Mouse (Mus musculus) gastrocnemius, postnatal 14 days (tissue): ENCODE results near the gene Lrch3. TPM values are rescaled to one million over a fixed set of nuclear protein-coding genes. Genes with fewer than 3 reads are reported as not detected.

Experiments
- DNase-seq: peaks from one replicate; pipeline ENCODE4 v3.0.0; 2021; ENCODE audit warnings: mixed read lengths
- intact Hi-C: fragments of 180-260 bp; cut with DNase I; formaldehyde crosslinking; loops from one replicate; pipeline ENCODE4 v1.15.1; 2025; ENCODE audit warnings: low total_unique reads
- total RNA-seq, 2 experiments: library from RNA; stranded (reverse); gene quantifications; 2 replicates each; pipeline ENCODE4 v1.2.3; 2021

Lrch3 gene
- total RNA-seq, 2 experiments from 2014 or later, result 18.1 to 21.7 TPM

DNA sequence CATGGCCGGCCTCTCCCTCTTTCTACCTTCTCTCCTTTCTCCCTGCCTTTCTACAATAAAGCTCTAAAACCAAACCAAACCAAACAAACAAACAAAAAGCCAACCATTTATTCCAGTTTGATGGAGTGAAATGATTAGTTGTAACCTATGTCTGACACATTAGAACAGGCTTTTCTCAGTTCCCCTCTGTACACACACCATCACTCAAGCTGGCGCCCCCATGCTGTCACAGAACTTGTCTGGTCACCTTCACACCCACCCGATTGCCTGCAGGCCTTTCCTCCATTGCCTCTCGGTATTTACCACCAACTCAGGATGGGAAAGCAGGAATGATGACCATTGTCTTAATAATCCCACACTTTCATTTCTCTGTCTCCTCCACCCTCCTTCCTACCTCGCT is 43.0 kb downstream of the Lrch3 start:
- intact Hi-C loops, result no loop called here

DNA sequence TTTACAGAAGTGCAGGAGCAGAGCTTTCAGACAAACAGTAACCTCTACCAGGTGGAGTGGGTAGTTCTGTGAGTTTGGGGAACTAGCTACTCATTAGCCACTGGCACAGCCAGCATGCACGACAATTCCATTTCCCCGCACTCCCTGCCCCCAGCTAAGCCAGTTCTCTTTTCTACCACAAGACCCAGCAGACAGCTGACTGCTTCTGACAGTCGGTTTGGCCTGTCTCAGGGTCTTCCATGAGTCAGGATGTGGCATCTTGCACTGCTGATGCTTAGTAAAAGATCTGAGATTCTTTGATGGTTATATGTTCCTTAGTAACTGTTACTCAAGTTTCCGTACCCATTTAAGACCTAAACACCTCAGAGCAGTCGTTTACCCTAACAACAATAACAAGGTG is 58.6 kb downstream of the Lrch3 start:
- intact Hi-C loops, result loop anchor here (10.0 kb wide), 1 partner anchor 148 kb away; no protein-coding TSS in a partner anchor
- DNase-seq, result no peak

More for the DNA sequence above, 43.0 kb downstream of the Lrch3 start:
- no peak for DNase-seq

DNA sequence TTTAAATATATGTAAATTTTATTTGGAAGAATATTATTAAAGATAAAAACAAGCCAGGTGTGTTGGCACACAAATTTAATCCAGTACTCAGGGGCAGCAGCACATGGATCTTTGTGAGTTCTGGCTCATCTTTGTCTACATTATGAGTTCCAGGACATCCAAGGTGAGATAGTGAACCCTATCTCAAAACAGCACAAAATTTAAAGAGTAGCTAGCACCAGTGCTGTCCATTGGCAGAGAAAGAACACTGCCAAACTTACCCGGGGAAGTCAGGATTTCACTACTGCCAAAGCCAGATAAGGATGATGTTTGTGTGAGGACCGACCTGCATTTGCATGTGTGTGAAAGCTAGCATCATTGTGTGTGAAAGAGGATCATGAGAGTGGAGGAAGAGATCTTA is 59.1 kb downstream of the Lrch3 start:
- no peak for DNase-seq
- intact Hi-C loops, result loop anchor here (10.0 kb wide), 1 partner anchor 148 kb away; no protein-coding TSS in a partner anchor

DNA sequence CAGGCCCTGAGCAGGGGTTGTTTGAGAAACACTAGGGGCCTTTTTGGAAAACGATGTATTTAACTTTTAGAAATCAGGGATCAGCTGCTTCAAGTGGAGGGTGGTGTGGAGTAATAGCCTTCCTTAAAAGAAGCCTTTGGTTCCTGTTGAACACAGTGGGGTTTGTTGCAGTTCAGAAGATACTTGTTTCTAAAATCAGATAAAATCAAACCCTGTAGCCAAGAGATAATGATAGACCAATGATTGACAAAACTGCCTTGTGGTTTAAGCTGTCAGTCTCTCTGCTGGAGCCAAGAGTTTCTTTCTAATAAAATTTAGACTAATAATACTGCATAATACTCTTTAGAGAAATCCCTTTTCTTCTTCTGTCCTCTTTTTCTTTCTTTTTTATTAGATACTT is 66.3 kb downstream of the Lrch3 start:
- intact Hi-C loops, result no loop called here
- DNase-seq, result no peak

DNA sequence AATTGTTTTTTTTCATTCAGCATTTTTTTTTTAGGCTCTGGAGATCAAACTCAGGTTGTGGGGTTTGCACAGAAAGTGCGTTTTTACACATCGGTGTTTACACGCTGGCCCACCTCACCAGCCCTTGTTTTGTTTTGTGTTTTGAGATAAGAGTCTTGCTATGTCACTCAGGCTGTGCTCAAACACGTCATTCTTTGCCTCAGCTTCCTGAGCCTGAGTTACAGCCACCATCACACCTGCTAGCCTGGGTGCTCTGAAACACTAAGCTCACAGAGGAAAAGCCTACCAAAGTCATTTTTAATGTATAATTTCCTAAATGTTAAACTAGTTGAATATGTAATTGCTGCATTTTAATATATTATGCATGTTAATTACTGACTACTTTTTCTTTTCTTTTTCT is 67.5 kb downstream of the Lrch3 start:
- no peak for DNase-seq
- intact Hi-C loops, result no loop called here

DNA sequence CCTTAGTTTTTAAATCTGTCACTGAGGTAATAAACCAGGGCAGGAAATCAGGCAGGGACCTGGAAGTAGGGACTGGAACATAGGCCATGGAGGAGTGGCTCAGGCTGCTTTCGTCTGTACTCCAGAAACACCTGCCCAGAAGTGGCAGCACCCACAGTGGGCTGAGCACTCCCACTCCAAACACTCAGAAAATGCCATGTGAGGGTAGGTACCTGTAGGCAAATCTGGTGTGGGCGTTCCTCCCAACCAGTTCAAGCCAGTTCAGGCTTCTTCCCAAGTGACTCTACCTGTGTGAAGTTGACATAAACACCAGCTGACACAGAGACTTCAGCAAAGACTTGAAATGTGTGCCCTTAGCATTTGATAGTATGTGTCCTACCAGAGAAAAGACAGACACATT is 70.7 kb downstream of the Lrch3 start:
- intact Hi-C loops, result no loop called here

DNA sequence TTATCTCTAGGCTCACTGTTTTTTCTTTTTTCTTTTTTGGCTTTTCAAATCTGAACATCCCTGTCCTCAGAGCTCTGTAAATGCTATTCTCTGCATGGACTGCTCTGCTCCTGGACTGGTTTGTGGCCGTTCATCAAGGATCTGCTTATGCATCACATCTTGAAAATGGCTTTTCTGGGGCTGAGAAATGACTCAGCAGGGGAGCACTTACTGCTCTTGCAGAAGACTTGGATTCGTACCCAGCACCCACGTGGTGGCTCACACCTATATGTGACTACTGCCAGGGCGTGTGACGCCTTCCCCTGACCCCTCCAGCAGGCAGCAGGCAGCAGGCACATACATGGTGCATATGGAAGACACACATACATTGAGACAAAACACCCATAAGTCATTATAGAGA is 78.3 kb downstream of the Lrch3 start:
- no peak for DNase-seq
- intact Hi-C loops, result no loop called here

More for the DNA sequence above, 70.7 kb downstream of the Lrch3 start:
- no peak for DNase-seq

DNA sequence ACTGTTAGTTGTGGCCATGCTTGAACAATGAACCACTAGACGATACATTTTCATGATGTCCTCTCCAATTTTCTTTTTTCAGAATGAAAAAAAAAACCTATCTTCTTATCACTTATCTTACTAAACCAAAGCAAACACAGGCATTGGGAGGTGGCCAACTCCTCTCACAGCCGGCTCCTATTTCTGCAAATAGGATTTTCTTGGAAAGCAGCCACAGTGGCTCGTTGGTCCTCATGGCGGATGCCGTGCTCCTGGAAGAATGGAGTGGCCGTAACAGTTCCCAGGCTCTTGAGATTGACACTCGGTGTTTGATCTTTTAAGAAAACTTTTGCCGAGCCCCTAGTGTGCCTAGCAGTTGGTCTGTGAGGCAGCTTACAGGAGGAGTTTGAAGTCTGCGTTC is 91.3 kb downstream of the Lrch3 start:
- intact Hi-C loops, result no loop called here
- no peak for DNase-seq

DNA sequence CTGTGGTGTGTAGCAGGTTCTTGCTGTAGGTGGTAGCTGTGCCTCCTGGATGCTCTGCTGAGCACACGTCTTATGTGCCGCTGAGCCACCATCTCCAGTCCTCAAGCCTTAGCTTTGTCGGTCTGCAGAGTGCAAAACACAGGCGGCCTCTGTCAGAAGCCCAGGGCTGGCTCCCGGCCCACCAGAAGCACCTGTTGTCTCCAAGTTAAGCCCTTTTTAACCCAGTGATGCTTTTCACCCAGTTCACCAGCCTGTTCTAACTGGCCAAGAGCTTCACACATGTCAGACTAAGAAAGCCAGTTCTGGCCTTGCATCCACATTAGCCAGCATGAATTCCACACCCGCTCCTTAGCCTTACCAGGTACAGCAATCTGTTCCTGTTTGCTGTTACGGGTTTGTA is 93.0 kb downstream of the Lrch3 start:
- no peak for DNase-seq
- intact Hi-C loops, result no loop called here

DNA sequence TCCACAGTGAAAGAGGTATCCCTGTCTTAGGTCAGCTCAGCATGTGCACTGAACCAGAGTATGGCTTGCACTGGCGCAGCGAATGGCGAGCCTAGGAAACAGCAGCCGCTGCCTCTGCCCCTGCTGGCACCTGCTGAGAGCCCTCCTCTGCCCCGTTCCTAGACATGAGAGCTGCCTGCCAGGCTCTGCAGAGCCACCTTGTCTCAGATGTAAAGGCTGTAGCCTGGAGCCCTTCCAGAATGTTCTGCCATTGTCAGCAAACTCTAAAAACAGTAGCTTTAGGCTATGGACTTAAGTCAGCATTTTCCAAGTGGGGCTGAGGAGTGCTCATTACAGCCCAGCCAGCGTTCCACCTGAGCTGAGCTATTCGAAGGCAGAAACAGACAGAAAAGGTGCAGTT is 93.5 kb downstream of the Lrch3 start:
- intact Hi-C loops, result no loop called here

DNA sequence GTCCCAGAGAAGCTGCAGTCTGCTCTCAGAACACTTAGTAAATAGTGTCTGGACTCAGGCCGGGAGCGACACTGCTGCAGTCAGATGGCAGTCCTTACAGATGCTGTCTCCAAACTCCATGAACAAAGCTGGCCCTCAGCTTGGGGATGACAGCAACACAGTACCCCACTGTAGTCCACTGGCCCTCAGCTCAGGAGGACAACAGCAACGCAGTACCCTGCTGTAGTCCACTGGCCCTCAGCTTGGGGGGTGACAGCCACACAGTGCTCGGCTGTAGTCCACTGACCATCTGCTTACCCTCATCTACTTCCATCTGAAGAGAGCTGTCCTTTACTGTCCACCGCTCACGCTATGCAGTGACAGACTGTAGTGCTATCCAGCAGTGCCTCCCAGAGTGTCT is 96.3 kb downstream of the Lrch3 start:
- intact Hi-C loops, result no loop called here

More for the DNA sequence above, 93.5 kb downstream of the Lrch3 start:
- no peak for DNase-seq

DNA sequence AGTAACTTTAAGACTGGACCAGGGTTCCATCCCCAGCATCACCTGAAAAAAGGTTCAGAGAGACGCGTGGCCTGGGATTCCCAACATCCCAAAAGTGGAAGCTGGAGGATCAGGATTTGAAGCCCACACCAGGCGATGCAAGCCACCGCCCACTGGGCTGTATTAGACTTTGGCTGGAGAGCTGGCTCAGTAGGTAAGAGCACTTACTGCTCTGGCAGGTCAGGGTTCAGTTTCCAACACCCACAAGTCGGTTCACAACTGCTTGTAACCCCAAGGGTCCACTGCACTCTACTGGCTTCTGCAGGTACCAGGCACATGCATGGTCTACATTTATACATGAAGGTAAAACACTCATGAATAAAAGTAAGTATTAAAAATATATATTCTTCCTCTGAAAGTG is 99.9 kb downstream of the Lrch3 start:
- no peak for DNase-seq
- intact Hi-C loops, result no loop called here

More for the DNA sequence above, 96.3 kb downstream of the Lrch3 start:
- DNase-seq, result no peak

DNA sequence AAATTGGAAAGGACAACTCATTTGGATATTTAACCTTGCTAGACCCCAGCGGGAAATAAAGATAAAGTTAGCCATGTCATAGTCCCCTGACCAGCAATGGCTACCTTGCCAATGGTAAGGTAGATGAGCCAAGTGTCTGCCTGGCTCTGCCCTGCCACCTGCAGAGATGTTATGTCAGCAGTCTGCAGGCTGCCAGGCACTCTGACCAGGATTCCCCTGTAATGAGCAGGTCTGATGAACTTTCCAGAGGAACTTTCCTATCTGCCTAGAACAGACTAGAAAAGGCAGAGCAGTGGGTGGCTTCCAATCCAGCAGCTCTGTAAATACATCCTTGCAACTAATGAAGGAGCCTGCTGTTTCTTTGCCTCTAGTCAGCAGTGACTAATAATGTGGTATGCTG is 101.0 kb downstream of the Lrch3 start:
- intact Hi-C loops, result no loop called here
- peak; percentile 26 for DNase-seq

DNA sequence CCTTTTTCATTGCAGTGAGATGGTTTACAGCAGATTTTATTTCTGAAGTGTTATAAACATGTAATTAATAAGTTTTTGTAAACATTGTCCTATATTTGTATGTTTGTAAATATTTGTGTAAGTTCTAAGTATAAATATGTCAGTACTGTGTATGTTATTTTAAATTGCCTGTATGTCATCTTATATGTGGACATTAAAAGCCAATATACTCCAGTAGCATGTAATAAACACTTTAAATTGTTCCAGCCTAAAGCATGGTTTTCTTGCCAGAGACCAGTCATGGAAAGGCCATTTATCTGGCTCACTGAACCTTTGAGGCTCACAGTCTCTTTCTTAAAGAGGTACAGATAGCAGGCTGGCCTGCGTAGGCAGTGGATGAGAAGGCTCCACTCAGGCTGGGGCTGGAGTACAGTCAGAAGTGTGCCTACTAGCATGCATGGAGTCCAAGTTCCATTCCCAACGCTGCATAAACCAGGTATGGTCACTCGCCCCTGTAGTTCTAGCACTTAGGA is 101.6 kb downstream of the Lrch3 start:
- intact Hi-C loops, result no loop called here
- no peak for DNase-seq

DNA sequence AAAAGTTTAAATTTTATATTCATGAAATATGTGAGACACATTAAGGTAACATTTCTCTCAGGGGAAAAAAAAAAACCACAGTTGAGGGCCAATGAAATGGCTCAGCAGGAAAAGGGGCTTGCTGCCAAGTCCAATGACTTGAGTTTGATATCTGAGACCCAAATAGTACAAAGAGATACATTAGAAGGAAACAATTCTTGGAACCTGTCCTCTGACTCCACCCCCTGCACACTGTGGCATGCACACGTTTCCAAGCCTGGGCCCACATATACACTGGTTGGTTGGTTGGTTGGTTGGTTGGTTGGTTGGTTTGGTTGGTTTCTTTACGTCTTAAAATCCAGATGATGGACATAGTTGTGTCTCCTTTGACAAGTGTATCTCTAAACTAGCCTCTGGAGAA is 102.1 kb downstream of the Lrch3 start:
- DNase-seq, result no peak
- intact Hi-C loops, result no loop called here

DNA sequence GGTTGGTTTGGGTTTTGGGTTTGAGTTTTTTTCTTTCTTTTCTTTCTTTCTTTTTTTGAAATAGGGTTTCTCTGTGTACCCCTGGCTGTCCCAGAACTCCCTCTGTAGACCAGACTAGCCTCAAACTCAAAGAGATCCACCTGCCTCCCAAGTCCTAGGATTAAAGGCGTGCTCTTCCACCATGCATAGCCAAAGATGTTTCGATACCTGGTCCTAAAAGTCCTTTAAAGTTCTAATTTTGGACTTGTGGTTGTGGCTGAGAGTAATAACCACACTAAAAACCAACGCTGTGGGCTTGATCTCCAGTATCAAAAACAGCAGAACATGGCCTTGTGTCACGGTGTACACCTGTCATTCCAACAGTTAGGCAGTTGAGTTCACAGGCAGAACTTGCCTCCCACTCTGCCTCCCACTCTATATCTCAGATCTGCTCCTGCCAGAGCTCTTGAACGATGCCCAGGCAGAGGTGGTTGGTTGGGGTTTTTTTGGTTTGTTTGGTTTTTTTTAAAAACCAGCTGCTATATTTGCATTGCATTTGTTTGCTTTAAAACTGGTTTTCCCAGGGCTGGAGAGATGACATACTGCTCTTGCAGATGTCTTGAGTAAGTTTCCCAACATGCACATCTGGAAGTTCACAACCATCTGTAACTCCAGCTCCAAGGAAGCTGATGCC is 103.9 kb downstream of the Lrch3 start:
- DNase-seq, result no peak
- intact Hi-C loops, result no loop called here

DNA sequence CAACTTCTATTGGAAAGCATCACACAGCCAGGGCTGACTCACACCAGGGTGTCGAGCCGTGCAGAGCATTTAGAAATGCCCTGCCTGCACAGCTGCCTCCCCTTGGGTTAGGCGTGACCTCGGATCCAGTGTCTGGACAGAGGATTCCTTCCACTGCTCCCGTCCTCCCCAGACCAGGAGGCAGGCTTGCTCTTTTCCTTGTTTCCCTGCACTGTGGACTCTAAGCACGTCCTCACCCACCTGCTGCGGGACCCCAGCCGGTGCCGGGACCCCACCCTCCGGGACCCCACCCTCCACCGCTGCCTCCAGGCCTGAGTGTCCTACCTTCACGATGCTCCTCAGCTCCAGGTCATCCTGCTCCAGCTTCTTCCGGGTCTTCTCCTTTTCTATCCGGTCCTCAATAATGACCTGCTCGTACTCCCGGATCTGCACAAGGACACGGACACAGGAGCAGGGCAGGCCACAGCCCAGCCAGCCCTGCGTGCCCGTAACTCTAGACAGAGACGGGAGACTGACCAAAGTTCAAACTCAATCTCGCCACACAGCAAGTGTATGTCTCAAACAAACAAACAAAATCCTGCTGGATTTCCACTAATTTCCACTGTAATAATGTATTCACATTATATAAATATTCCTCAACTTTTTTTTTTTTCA is 105.3 kb downstream of the Lrch3 start:
- intact Hi-C loops, result no loop called here
- peak; percentile 61 for DNase-seq

DNA sequence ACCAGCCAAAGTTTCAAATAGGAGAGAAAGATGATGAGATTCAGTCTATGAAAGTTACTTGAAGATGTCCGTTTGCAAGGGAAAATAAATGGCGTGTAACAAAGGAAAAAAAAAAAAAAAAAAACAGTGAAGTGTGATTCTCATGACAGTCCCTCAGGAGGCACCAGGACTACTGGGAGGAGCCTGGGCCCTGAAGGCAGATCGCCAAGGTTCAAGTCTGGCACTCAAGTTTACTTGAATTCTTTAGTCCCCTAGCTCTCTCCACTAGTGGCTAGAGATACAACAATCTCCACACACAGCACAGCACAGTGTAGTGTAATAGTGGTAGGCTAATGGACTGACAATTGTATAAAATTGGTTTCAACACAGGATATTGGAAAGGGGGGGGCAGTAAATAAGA is 107.5 kb downstream of the Lrch3 start:
- DNase-seq, result no peak
- intact Hi-C loops, result no loop called here

DNA sequence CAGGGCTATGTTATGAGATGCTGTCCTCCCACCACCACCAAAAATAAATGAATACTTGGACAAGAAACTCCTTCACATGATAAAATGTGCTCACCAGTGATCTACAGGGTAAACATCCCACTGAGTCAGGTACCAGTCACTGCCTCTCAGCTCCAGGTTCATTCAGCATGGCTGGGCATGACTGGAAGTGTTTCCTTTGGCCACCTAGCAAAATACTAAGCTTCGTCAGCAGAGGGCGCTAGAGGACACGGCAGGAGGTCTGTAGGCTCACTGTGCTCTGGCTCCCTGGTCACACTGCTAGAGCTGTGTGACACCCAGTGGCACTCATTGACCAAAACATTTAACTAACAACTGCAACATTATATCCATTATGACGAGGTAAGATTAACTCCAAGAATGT is 109.8 kb downstream of the Lrch3 start:
- intact Hi-C loops, result no loop called here
- DNase-seq, result peak; percentile 87

DNA sequence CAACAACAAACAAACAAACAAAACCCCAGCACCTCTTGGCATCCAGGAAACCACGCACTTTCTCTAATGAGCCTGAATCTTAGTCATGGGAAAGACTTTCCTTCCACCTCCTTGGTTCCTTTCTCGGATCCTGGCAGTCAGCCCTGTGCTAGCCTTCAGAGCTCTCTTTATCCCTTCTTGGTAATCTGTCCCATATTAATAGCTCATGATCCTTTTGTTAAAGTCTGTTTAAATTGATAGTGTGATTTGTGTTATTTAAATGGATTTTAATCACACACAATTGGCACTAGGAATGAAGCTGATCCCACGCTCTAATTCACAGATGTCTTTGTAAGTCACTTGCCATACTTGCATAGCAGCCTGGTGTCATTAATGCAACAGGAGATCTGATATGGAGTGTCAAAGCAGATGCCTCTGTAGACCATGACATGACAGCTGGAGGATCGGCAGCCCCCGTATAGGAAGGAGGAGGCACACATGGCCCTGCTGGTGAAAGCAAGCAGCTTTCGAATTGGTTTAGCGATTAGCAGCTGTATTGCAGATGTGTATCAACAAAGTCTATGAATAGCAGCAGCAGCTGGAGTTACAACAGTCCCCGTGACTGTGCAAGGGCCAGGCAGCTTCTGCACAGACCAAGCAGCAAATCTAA is 110.7 kb downstream of the Lrch3 start:
- intact Hi-C loops, result loop anchor here (5.0 kb wide), 1 partner anchor 133 kb away; no protein-coding TSS in a partner anchor
- no peak for DNase-seq

DNA sequence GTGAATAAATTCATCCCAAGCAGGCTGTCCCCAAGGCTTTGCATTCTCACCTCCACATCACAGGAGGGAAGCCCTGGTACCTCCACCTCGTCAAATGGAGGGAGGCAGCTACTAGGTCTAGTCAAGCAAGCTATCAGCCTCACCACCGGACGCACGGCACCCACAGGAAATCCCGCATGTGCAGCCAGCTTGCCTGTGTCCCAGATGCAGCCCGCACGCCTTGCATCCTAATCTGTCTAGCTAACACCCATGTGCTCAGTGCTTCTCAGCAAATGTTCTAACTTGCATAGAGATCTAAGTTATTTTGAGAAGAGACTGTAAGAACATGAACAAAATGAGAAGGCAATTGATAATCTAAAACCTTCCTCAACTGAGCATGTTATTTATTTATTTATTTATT is 112.5 kb downstream of the Lrch3 start:
- intact Hi-C loops, result loop anchor here (5.0 kb wide), 1 partner anchor 131 kb away; no protein-coding TSS in a partner anchor

More for the DNA sequence above, 112.5 kb downstream of the Lrch3 start:
- DNase-seq, result no peak
